In the genomic region with DNA sequence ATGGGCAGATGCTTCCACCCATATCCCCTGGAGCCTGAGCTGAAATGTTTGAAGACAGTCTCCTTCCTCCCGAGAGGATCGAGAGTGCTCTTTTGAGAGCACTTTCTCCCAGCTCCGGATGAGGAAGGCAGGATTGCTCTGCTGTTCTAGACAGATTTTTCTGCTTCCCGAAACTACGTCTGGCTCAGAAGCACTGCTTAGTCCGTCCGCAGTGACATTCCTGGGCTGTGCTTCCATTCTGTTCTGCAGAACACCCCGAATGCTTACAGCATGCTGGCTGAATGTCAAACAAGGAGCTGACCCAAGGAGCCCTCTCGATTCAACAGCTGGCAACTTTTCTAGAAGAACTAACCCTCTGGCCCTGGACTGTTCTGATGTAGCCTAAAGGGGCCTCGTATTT, we compare ENCODE assay signal across 13 mouse cellular contexts. TPM values are rescaled to one million over a fixed set of nuclear protein-coding genes. Genes with fewer than 3 reads are reported as not detected.
DNase-seq lines count a peak whose midpoint lies in the region; ATAC-seq and TF ChIP-seq lines count a peak whose summit lies in the region.
"Had no signal": no experiment of that assay in that cellular context is flagged by ENCODE, and none has a peak within 500 bp of the region (broad histone marks: within the 10 kb centered on the region; RNA-seq: fewer than 3 reads in every experiment).

No protein-coding gene starts in this region.

- TF ChIP-seq POLR2A in lung, adult 2 months (IDR thresholded peaks at IDR 0.05; ENCODE audit: borderline replicate concordance, extremely low read depth, low read depth, low read length), result no peak
- no peak for TF ChIP-seq POLR2A in small intestine, adult 2 months (IDR thresholded peaks at IDR 0.05; ENCODE audit: low read depth, low read length)

- H3K4me1 ChIP-seq in heart, embryonic 11.5 days (ENCODE audit: control insufficient read depth, insufficient read depth, low read length), result no peaks in the 10 kb centered on the region; the same call in 1 of the 2 replicates
- H3K4me1 ChIP-seq in lung, postnatal 0 days (ENCODE audit: insufficient read depth, low read depth, low read length), result peaks cover 6% of the 10 kb centered on the region; the same call in 1 of the 2 replicates
- peaks cover 2% of the 10 kb centered on the region for H3K4me1 ChIP-seq in lung, adult 2 months (ENCODE audit: control insufficient read depth, insufficient read depth, low read length)
- peaks cover 10% of the 10 kb centered on the region for H3K4me1 ChIP-seq in small intestine, adult 2 months (ENCODE audit: control insufficient read depth, insufficient read depth, insufficient read length, low read length)
- H3K4me1 ChIP-seq in hindbrain, postnatal 0 days (ENCODE audit: insufficient read depth, low read length), result no peaks in the 10 kb centered on the region
- H3K4me1 ChIP-seq: embryonic facial prominence, embryonic 12.5 days; hindbrain, embryonic 13.5 days had no signal

- no peaks in the 10 kb centered on the region for H3K36me3 ChIP-seq in heart, embryonic 11.5 days (ENCODE audit: control insufficient read depth, insufficient read depth, low read length)
- no peaks in the 10 kb centered on the region for H3K36me3 ChIP-seq in lung, postnatal 0 days (ENCODE audit: insufficient read depth, low read length)
- H3K36me3 ChIP-seq in small intestine, adult 2 months (ENCODE audit: control insufficient read depth, insufficient read depth, low read length), result no peaks in the 10 kb centered on the region
- H3K36me3 ChIP-seq in hindbrain, postnatal 0 days (ENCODE audit: insufficient read depth, low read length), result no peaks in the 10 kb centered on the region
- H3K36me3 ChIP-seq: embryonic facial prominence, embryonic 12.5 days; hindbrain, embryonic 13.5 days had no signal

- no peak for TF ChIP-seq EP300 in lung, postnatal 0 days (IDR thresholded peaks at IDR 0.05)

- no peaks in the 10 kb centered on the region for H3K9me3 ChIP-seq in heart, embryonic 11.5 days (replicated peaks; ENCODE audit: control insufficient read depth, low read length)
- no peaks in the 10 kb centered on the region for H3K9me3 ChIP-seq in lung, postnatal 0 days (ENCODE audit: low read length)
- H3K9me3 ChIP-seq in hindbrain, postnatal 0 days (ENCODE audit: low read length), result no peaks in the 10 kb centered on the region
- H3K9me3 ChIP-seq: embryonic facial prominence, embryonic 12.5 days; hindbrain, embryonic 13.5 days had no signal

- ATAC-seq in heart, embryonic 11.5 days (replicated peaks; ENCODE audit: insufficient number of reproducible peaks, low FRiP score, low TSS enrichment), result no peak
- ATAC-seq in lung, postnatal 0 days, result peak; percentile 47
- no peak for ATAC-seq in hindbrain, postnatal 0 days
- ATAC-seq in megakaryocyte progenitor cell, adult 5-6 weeks (replicated peaks; ENCODE audit: poor library complexity), result no peak
- ATAC-seq: midbrain, embryonic 16.5 days had no signal

- TF ChIP-seq CTCF in lung, postnatal 0 days (IDR thresholded peaks at IDR 0.05), result no peak
- TF ChIP-seq CTCF in lung, adult 2 months (IDR thresholded peaks at IDR 0.05; ENCODE audit: insufficient read depth, low read length), result no peak
- no peak for TF ChIP-seq CTCF in small intestine, adult 2 months (IDR thresholded peaks at IDR 0.05; ENCODE audit: extremely low read depth, insufficient read length, insufficient replicate concordance, low read depth, low read length)
- TF ChIP-seq CTCF in hindbrain, postnatal 0 days (IDR thresholded peaks at IDR 0.05; ENCODE audit: low read depth), result no peak

- H3K27ac ChIP-seq in heart, embryonic 11.5 days (ENCODE audit: low read depth, low read length), result no peak overlapping the region
- peak overlapping the region; percentile 26; the same call in 1 of the 2 replicates for H3K27ac ChIP-seq in lung, postnatal 0 days (ENCODE audit: low read length)
- H3K27ac ChIP-seq in small intestine, adult 2 months (ENCODE audit: insufficient read depth, low read depth, low read length), result peak overlapping the region; percentile 58
- H3K27ac ChIP-seq in hindbrain, postnatal 0 days, result no peak overlapping the region
- H3K27ac ChIP-seq: embryonic facial prominence, embryonic 12.5 days; hindbrain, embryonic 13.5 days had no signal

- intact Hi-C loops in heart, postnatal 14 days (cut with DNase I), result no loop called here

- DNase-seq in heart, adult 18-20 months, result peak; percentile 51 to 63
- DNase-seq in lung, postnatal 0 days (ENCODE audit: low spot score), result peak; percentile 43
- DNase-seq in lung, adult 2 months, result no peak
- DNase-seq in heart, postnatal 14 days, result peak; percentile 31 to 49
- no peak for DNase-seq in hindbrain, postnatal 0 days (ENCODE audit: low spot score)
- DNase-seq: adrenal gland, postnatal 14 days; cerebellum, adult 8-10 months had no signal

- WGBS in heart, embryonic 11.5 days (ENCODE audit: insufficient replicate concordance), result 63% methylated on average over 10 of the region's 10 CpGs
- 32% methylated on average over 10 of the region's 10 CpGs for WGBS in lung, postnatal 0 days
- WGBS in lung, adult 2 months, result 33% methylated on average over 10 of the region's 10 CpGs
- 66% methylated on average over 10 of the region's 10 CpGs for WGBS in small intestine, adult 2 months
- WGBS in hindbrain, postnatal 0 days, result 63% methylated on average over 10 of the region's 10 CpGs

- no peaks in the 10 kb centered on the region for H3K27me3 ChIP-seq in heart, embryonic 11.5 days (ENCODE audit: control insufficient read depth, insufficient read depth, low read length)
- H3K27me3 ChIP-seq in lung, postnatal 0 days (replicated peaks; ENCODE audit: insufficient read depth, low read length), result no peaks in the 10 kb centered on the region
- H3K27me3 ChIP-seq in small intestine, adult 2 months (ENCODE audit: control insufficient read depth, insufficient read depth, low read length), result no peaks in the 10 kb centered on the region
- H3K27me3 ChIP-seq in hindbrain, postnatal 0 days (ENCODE audit: insufficient read depth, low read length), result no peaks in the 10 kb centered on the region
- H3K27me3 ChIP-seq: embryonic facial prominence, embryonic 12.5 days; hindbrain, embryonic 13.5 days had no signal

- H3K4me2 ChIP-seq in heart, embryonic 11.5 days, result no peak overlapping the region
- H3K4me2 ChIP-seq in lung, postnatal 0 days (replicated peaks; ENCODE audit: low read depth, low read length), result no peak overlapping the region
- no peak overlapping the region for H3K4me2 ChIP-seq in hindbrain, postnatal 0 days (ENCODE audit: low read depth, low read length)
- H3K4me2 ChIP-seq: embryonic facial prominence, embryonic 12.5 days; hindbrain, embryonic 13.5 days had no signal

- H3K9ac ChIP-seq in heart, embryonic 11.5 days (ENCODE audit: low read depth, low read length), result no peak overlapping the region
- no peak overlapping the region for H3K9ac ChIP-seq in lung, postnatal 0 days (replicated peaks; ENCODE audit: low read depth)
- H3K9ac ChIP-seq in hindbrain, postnatal 0 days (replicated peaks; ENCODE audit: low read length), result no peak overlapping the region
- H3K9ac ChIP-seq: embryonic facial prominence, embryonic 12.5 days; hindbrain, embryonic 13.5 days had no signal

- no peak overlapping the region for H3K4me3 ChIP-seq in heart, embryonic 11.5 days (ENCODE audit: low read depth, low read length)
- no peak overlapping the region for H3K4me3 ChIP-seq in lung, postnatal 0 days (ENCODE audit: low read depth, low read length)
- H3K4me3 ChIP-seq in lung, adult 2 months (replicated peaks; ENCODE audit: extremely low read depth, low read depth, low read length), result no peak overlapping the region
- H3K4me3 ChIP-seq in small intestine, adult 2 months (ENCODE audit: low read depth, low read length), result no peak overlapping the region
- no peak overlapping the region for H3K4me3 ChIP-seq in hindbrain, postnatal 0 days (ENCODE audit: low read length)
- H3K4me3 ChIP-seq: embryonic facial prominence, embryonic 12.5 days; hindbrain, embryonic 13.5 days had no signal

RNA-seq across cellular contexts. Expression of a gene that starts 10.8 kb away (rescaled TPM):
- 10 to 100 TPM; 60.6 to 61.5 TPM for total RNA-seq in heart, adult 18-20 months (2021)
- 108 and 128 TPM in 2 replicates for polyA plus RNA-seq in heart, embryonic 11.5 days (2014; fragmentation: Nextera tagmentation; extraction: Ambion mirVana)
- polyA plus RNA-seq in lung, postnatal 0 days (2015; fragmentation: Nextera tagmentation; extraction: Ambion mirVana), result 174 and 198 TPM in 2 replicates
- polyA plus RNA-seq in lung, adult 2 months (2012; rRNA removed), result 106 and 153 TPM in 2 replicates
- total RNA-seq in heart, postnatal 14 days (2021), result 10 to 100 TPM; 78.1 to 82.0 TPM
- 48.6 and 70.2 TPM in 2 replicates for polyA plus RNA-seq in small intestine, adult 2 months (2012; rRNA removed)
- 148 TPM in 2 replicates for total RNA-seq in hindbrain, postnatal 0 days (2014; rRNA removed)
- 166 and 179 TPM in 2 replicates for polyA plus RNA-seq in hindbrain, postnatal 0 days (2015; fragmentation: Nextera tagmentation; extraction: Ambion mirVana)
- 2.1 and 2.9 TPM in 2 replicates for total RNA-seq in megakaryocyte progenitor cell, adult 5-6 weeks (2015)
- 0.71 and 2.2 TPM in 2 replicates for total RNA-seq in megakaryocyte progenitor cell, adult 5-6 weeks (2017)

RNA-seq across cellular contexts. Expression of a gene that starts 18.5 kb away (rescaled TPM):
- total RNA-seq in heart, adult 18-20 months (2021), result 10 to 100 TPM; 25.7 to 28.3 TPM
- 24.9 and 32.8 TPM in 2 replicates for polyA plus RNA-seq in heart, embryonic 11.5 days (2014; fragmentation: Nextera tagmentation; extraction: Ambion mirVana)
- 27.5 and 29.8 TPM in 2 replicates for polyA plus RNA-seq in lung, postnatal 0 days (2015; fragmentation: Nextera tagmentation; extraction: Ambion mirVana)
- polyA plus RNA-seq in lung, adult 2 months (2012; rRNA removed), result 10.0 and 11.9 TPM in 2 replicates
- total RNA-seq in heart, postnatal 14 days (2021), result 10 to 100 TPM; 23.5 to 25.8 TPM
- polyA plus RNA-seq in small intestine, adult 2 months (2012; rRNA removed), result 3.7 and 7.8 TPM in 2 replicates
- 23.2 and 24.7 TPM in 2 replicates for total RNA-seq in hindbrain, postnatal 0 days (2014; rRNA removed)
- 24.3 and 25.0 TPM in 2 replicates for polyA plus RNA-seq in hindbrain, postnatal 0 days (2015; fragmentation: Nextera tagmentation; extraction: Ambion mirVana)
- total RNA-seq in megakaryocyte progenitor cell, adult 5-6 weeks (2015), result 22.1 and 28.8 TPM in 2 replicates
- total RNA-seq in megakaryocyte progenitor cell, adult 5-6 weeks (2017), result 69.0 and 74.0 TPM in 2 replicates

Comparison
In these comparisons a context has a peak if more than half of its experiments do, and no peak if none do; other contexts are left out.
1. DNase-seq: peak in heart, adult 18-20 months (2 of 2), lung, postnatal 0 days (single experiment) and heart, postnatal 14 days (2 of 2); none in lung, adult 2 months (single experiment) and hindbrain, postnatal 0 days (single experiment).
2. H3K27ac ChIP-seq: peak in lung, postnatal 0 days (single experiment) and small intestine, adult 2 months (single experiment); none in heart, embryonic 11.5 days (single experiment) and hindbrain, postnatal 0 days (single experiment).